Mouse (Mus musculus): ENCODE measurements around the gene Dlat.
"Not testable (repeated sequence)": the region's sequence is repeated elsewhere in the genome, so short reads cannot be mapped to it uniquely, and the experiment has no call there.

The Dlat gene

DNA sequence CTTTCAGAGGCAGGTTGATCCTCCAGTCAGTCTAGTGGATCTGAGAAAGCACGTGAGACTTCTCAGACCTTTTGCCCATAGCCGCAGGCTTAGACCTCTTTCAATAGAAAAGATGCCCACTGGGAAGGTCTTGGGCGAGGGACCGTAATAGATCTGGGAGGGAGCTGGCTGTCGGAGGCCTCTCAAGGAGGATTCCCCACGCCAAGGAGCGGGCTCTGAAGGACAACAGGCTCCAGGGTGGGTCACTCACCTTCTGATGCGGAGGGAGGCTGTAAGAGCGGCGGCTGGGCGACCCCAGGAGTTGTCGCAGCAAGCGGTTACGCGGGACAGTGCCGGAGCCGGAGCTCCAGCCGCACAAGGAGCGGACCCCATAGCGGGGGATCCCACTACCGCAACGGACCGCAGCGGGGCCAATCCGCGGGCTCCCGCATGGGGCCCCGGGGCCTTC, 615 bp downstream of the Dlat start:
- DNase-seq = no peak

DNA sequence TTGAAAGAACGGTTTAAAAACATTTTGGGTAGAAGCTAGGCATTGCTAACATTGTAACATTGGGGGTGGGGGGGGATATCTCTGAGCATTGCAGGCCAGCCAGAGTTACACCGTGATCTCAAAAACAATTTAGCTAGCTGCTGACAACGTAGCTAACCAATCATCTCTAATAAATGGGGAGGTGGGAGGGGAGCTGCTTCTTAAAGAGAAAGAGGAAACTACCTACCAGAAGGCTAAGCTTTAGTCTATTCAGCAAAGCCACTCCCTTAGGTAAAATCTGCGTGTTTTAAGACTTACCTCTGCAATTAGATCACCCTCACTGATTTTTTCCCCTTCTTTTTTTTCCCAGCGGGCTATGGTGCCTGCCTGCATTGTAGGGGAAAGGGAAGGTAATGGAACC, 1.2 kb downstream of the Dlat start:
- DNase-seq = no peak

- DNase-seq = no peak
Measured at GRCm38 (mm10) chr9:50650503-50650902, 9.1 kb downstream of the Dlat start.

GRCm38 (mm10) chr9:50646826-50647370, 12.7 kb downstream of the Dlat start:
- no peak for DNase-seq

DNA sequence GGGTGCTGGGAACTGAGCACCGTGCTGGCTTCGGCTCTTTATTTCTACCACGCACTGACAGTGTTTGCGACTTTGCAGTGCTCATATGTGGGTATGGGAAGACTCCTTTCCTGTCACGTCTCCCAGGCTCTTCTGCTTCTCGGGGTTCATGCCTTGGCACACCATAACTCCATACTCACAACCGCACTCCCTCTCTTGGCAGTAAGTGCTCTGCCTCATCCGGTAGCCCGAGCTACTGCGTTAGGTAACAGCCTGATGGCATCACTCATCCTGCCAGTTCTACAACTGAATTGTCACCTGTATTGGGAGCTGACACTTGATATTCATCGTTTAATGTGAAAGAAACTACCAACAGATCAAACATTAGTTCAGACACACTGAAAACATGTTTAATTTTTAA, 25.3 kb downstream of the Dlat start:
- DNase-seq = no peak

DNA sequence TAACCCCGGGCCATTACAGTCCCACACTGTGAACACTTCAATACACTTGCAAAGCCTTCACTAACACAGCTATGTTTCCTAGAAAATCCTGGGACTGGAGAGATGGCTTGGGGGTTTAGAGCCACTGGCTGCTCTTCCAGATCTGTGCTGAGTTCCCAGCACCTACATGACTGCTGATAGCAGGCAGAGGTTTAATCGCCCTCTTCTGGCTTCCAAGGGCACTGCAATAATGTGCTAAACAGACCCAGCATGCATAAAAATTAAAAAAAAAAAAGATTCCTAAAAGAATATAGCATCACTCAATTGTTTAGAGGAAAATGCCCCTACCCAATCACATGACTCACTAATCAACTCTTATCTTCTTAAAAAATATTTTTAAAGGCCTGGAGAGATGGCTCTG, 26.5 kb downstream of the Dlat start:
- DNase-seq = peak in 1 of 2 experiments; percentile 29

- no peak for DNase-seq
Measured at GRCm38 (mm10) chr9:50632016-50632688, 27.4 kb downstream of the Dlat start.

DNA sequence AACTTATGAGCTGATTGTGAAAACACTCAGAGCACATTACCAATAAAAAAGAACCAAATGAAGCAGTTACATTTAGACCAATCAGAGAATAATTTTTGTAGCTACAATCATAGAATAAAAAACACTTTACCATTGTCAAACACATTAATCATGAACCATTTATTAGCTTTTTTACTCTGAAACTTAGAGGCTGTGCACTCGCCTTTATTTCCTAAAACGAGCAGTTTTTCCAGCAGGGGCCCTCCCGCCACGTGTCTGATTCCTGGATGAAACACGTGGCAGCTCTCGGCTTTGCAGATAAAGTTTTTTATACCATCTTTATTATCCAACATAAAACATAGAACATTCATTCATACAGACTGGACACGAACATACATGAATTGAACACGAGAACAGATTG, 28.7 kb downstream of the Dlat start:
- DNase-seq = not testable (repeated sequence)

GRCm38 (mm10) chr9:50617794-50618330, 41.7 kb downstream of the Dlat start:
- no peak for DNase-seq

DNA sequence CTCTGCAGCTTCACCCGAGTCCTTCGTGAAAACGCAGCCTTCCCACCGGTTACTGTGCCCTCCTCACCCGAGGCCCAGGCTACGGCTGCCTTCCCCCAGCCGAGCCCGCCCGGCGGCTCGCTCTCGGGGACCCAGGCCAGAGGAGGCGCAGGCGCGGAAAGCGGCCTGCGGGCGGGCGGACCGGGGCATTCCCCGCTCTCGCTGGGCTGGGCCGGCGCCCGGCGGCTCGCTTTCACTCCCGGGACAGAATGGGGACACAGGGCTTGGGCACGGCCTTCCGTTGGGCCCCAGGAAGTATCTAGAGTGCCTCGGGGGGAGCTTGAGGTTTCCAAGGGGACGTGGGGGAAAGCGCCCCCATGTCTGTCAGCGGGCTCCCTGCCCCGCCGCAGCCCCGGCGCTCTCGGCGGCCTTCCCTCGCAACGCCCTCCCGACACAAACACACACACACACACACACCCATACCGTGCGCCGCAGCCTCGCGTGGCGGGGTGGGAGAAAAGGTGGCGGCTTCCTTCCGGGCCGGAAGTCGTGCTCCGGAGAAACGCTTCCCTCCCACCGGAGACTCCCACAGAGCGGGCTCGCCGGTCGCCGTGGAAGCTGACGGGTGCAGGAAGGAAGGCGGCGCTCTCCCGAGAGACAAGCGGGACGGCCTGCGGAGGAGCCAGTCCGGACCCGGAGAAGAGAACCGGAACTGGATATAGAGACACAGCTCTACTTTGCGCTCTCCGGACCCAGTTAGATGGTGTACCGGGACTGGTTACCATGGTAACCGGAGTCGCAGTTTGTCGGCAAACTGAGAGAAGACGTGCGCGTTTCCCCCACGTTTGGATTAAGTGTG, 42.6 kb downstream of the Dlat start, which contains the start of the genes Pih1d2 and Nkapd1:
Pih1d2 (plus strand) TSS at position 556 of the 838 bp plus-strand sequence.
Nkapd1 (minus strand) TSS at position 699 of the 838 bp plus-strand sequence.
- DNase-seq = peak; percentile 90

DNA sequence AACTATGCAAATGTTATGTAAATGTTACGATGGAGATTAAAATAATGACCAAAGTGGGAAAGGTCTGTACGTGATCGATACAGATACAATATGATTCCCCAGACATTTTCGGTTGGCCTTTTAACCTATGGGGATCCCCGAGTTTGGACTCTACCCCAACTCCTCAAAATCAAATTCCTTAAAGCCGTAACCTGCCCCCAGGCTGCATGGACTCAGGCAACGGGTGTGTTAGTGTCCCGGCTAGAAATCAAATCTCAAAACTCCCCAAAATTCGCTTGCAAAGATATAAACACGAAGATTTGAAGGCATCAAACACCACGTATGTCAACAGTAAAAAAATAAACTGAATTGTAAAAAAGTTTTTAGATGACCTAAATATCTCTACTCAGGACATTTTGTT, 43.4 kb downstream of the Dlat start:
- no peak for DNase-seq

- DNase-seq = no peak
Measured at GRCm38 (mm10) chr9:50612115-50612514, 47.5 kb downstream of the Dlat start.

GRCm38 (mm10) chr9:50604338-50604737, 55.2 kb downstream of the Dlat start:
- DNase-seq = no peak

DNA sequence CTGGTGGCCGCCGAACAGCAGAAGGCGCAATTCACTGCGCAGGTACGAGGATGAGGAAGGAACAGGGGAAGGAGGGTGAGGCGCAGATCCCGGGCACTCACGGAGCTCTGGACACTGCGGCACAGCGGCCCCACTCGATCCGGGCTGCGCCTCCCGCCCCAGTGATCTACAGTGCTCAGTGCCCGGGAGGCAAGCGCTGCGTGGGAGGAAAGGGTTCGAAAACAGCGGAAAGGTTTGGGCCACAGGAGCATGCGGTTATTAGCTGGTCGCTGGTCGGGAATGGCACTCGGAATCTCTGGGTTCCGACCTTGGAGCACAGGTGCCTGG, 55.6 kb downstream of the Dlat start:
- no peak for DNase-seq

- peak; percentile 93 to 96 for DNase-seq
Measured at GRCm38 (mm10) chr9:50603189-50603997, 56.2 kb downstream of the Dlat start, which contains the start of the genes Sdhd and Timm8b. Gene Sdhd, minus strand, starts transcription at chr9:50603812. Gene Timm8b, plus strand, starts transcription at chr9:50603910.

DNA sequence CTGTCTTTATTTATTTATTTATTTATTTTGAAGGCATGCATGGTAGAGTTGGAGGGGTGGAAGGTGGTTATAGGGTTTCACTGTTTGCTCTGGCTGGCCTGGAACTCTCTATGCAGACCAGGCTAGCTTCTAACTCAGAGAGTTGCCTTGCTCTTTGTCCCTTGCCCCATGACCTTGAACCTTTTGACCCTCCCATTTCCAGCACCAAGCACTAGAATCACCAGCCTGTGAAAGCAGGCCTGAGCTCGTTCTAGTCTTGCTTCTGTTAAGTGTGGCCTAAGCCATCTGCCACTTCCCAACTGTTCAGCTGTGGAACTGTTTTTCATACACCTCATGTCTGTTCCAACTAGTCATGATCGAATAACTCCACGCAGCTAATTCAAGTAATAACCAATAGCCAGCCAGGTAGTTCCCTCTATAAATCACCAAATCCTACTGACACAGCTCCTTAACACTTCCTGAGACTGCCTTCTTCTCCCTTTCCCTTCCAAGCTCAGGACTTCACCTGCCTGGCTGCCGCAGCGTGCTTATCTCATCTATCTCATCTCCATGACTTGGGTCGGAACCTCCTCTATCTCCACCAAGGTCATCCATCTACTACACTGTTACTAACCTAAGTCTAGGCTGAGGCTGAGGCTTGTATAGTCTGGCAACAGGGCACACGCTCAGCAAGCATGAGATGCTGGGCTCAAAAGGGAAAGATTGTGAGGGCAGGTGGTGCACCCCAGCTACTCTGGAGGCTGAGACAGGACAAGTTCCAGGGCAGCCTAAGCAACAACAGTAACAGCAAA, 57.3 kb downstream of the Dlat start:
- DNase-seq = no peak

- no peak for DNase-seq
Measured at GRCm38 (mm10) chr9:50601536-50601935, 58.0 kb downstream of the Dlat start.

- no peak for DNase-seq
Measured at GRCm38 (mm10) chr9:50596973-50597372, 62.6 kb downstream of the Dlat start.

GRCm38 (mm10) chr9:50594794-50595417, 64.7 kb downstream of the Dlat start:
- DNase-seq = no peak

DNA sequence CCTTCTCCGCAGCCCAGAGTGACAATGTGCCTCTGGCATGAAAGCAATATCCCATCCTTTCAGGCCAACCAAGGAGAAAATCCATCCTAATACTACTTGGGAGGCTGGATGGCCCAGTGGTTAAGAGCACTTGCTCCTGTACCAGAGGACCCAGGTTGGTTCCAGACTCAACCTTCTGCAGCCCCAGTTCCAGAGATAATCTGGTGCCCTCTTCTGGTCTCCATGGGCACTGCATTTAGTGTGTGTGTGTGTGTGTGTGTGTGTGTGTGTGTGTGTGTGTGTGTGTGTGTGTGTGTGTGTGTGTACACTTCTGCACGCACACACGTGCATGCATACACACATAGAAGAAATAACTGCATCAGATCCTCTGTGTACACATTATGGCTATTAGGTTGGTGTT, 66.0 kb downstream of the Dlat start:
- DNase-seq = peak; percentile 24 to 63

DNA sequence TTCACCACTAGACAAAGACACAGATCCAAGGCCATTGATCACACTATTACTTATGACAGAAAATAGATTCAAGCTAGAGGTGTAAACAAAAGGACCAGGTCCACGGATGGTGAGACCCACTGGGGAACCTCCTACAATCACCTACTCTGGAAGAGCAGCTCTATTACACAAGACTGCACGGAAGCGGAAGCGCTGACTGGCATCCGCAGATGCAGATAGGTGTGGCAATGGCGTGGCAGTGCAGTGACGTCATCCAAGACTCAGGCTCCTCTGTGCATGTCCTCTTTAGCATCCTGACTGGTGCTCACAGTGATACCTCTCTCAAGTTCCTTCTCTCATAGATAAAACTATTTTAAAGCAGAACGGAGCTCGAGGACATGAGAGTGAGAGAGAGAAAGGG, 66.6 kb downstream of the Dlat start:
- DNase-seq = no peak
